Mouse (Mus musculus): ENCODE measurements at regions not wholly inside any gene's neighbourhood (a gene's known extent, or its start where the extent isn't known, plus 50 kb on each side); places are given as distances from the start of the nearest gene placed in this dataset.
A peak's percentile ranks its signal among the peaks of the same experiment; 100 is the strongest.

- WGBS, result 92% methylated on average over 11 of the region's 11 CpGs
- no peak overlapping the region for H3K4me3 ChIP-seq (replicated peaks; ENCODE audit: low read length)
- no peak overlapping the region for H3K9ac ChIP-seq
- no peaks in the 10 kb centered on the region for H3K9me3 ChIP-seq (ENCODE audit: control insufficient read depth, low read length)
- H3K27ac ChIP-seq, result no peak overlapping the region
- H3K4me1 ChIP-seq (replicated peaks; ENCODE audit: control insufficient read depth, insufficient read depth, low read length), result no peaks in the 10 kb centered on the region
- H3K36me3 ChIP-seq (replicated peaks; ENCODE audit: control insufficient read depth, insufficient read depth), result no peaks in the 10 kb centered on the region
- no peak overlapping the region for H3K4me2 ChIP-seq (replicated peaks)
- no peaks in the 10 kb centered on the region for H3K27me3 ChIP-seq (ENCODE audit: control insufficient read depth, insufficient read depth, low read length)
- DNase-seq (ENCODE audit: low spot score) (no peak), ATAC-seq (ENCODE audit: low FRiP score) (no peak)
Measured at GRCm38 (mm10) chr17:83997778-83998177, 150.0 kb upstream of the Haao start.

GRCm38 (mm10) chr17:83993028-83993427 is 145.3 kb upstream of the Haao start:
- H3K4me3 ChIP-seq (replicated peaks; ENCODE audit: low read length), result no peak overlapping the region
- no peak overlapping the region for H3K9ac ChIP-seq
- no peaks in the 10 kb centered on the region for H3K27me3 ChIP-seq (ENCODE audit: control insufficient read depth, insufficient read depth, low read length)
- no peak overlapping the region for H3K4me2 ChIP-seq (replicated peaks)
- no peaks in the 10 kb centered on the region for H3K36me3 ChIP-seq (replicated peaks; ENCODE audit: control insufficient read depth, insufficient read depth)
- H3K27ac ChIP-seq, result no peak overlapping the region
- no peaks in the 10 kb centered on the region for H3K4me1 ChIP-seq (replicated peaks; ENCODE audit: control insufficient read depth, insufficient read depth, low read length)
- no peak for ATAC-seq (ENCODE audit: low FRiP score)
- no peaks in the 10 kb centered on the region for H3K9me3 ChIP-seq (ENCODE audit: control insufficient read depth, low read length)
- DNase-seq (ENCODE audit: low spot score), result no peak
- WGBS, result 66% methylated on average over 2 of the region's 2 CpGs

GRCm38 (mm10) chr17:83990421-83991365 is 142.9 kb upstream of the Haao start:
- DNase-seq (ENCODE audit: low spot score), result no peak

GRCm38 (mm10) chr17:83988897-83989296 is 141.1 kb upstream of the Haao start:
- ATAC-seq (ENCODE audit: low FRiP score), result no peak
- 19% methylated on average over 6 of the region's 6 CpGs for WGBS
- Histone ChIP-seq H3K27me3 (ENCODE audit: control insufficient read depth, insufficient read depth, low read length) (no peaks in the 10 kb centered on the region), H3K9ac (no peak overlapping the region), H3K4me3 (replicated peaks; ENCODE audit: low read length) (no peak overlapping the region), H3K36me3 (replicated peaks; ENCODE audit: control insufficient read depth, insufficient read depth) (no peaks in the 10 kb centered on the region), H3K4me1 (replicated peaks; ENCODE audit: control insufficient read depth, insufficient read depth, low read length) (0 out of 2 replicates have a peak, but pooled peaks cover 13% of the 10 kb centered on the region), H3K9me3 (ENCODE audit: control insufficient read depth, low read length) (no peaks in the 10 kb centered on the region), H3K27ac (peak overlapping the region; percentile 23; the same call in 1 of the 2 replicates), H3K4me2 (replicated peaks) (no peak overlapping the region)
- DNase-seq (ENCODE audit: low spot score), result no peak

More at GRCm38 (mm10) chr17:83990421-83991365, 142.9 kb upstream of the Haao start:
- Histone ChIP-seq H3K9me3 (ENCODE audit: control insufficient read depth, low read length) (no peaks in the 10 kb centered on the region), H3K9ac (no peak overlapping the region), H3K36me3 (replicated peaks; ENCODE audit: control insufficient read depth, insufficient read depth) (no peaks in the 10 kb centered on the region), H3K27ac (no peak overlapping the region), H3K27me3 (ENCODE audit: control insufficient read depth, insufficient read depth, low read length) (no peaks in the 10 kb centered on the region), H3K4me3 (replicated peaks; ENCODE audit: low read length) (no peak overlapping the region), H3K4me1 (replicated peaks; ENCODE audit: control insufficient read depth, insufficient read depth, low read length) (0 out of 2 replicates have a peak, but pooled peaks cover 6% of the 10 kb centered on the region), H3K4me2 (replicated peaks) (no peak overlapping the region)
- 73% methylated on average over 13 of the region's 13 CpGs for WGBS
- ATAC-seq (ENCODE audit: low FRiP score), result no peak

- no peaks in the 10 kb centered on the region for H3K9me3 ChIP-seq (ENCODE audit: control insufficient read depth, low read length)
- DNase-seq (ENCODE audit: low spot score), result no peak
- H3K36me3 ChIP-seq (replicated peaks; ENCODE audit: control insufficient read depth, insufficient read depth), result no peaks in the 10 kb centered on the region
- H3K4me1 ChIP-seq (replicated peaks; ENCODE audit: control insufficient read depth, insufficient read depth, low read length), result 0 out of 2 replicates have a peak, but pooled peaks cover 13% of the 10 kb centered on the region
- no peak overlapping the region for H3K4me3 ChIP-seq (replicated peaks; ENCODE audit: low read length)
- no peak for ATAC-seq (ENCODE audit: low FRiP score)
- no peak overlapping the region for H3K27ac ChIP-seq
- 96% methylated on average over 5 of the region's 5 CpGs for WGBS
- no peak overlapping the region for H3K9ac ChIP-seq
- no peak overlapping the region for H3K4me2 ChIP-seq (replicated peaks)
- H3K27me3 ChIP-seq (ENCODE audit: control insufficient read depth, insufficient read depth, low read length), result no peaks in the 10 kb centered on the region
Measured at GRCm38 (mm10) chr17:83988165-83988564, 140.4 kb upstream of the Haao start.

- 91% methylated on average over 4 of the region's 4 CpGs for WGBS
Measured at GRCm38 (mm10) chr17:83987683-83988082, 139.9 kb upstream of the Haao start.

GRCm38 (mm10) chr17:83985916-83986578 is 138.3 kb upstream of the Haao start:
- no peak overlapping the region; the same call in 1 of the 2 replicates for H3K9ac ChIP-seq
- H3K4me1 ChIP-seq (replicated peaks; ENCODE audit: control insufficient read depth, insufficient read depth, low read length), result 0 out of 2 replicates have a peak, but pooled peaks cover 13% of the 10 kb centered on the region
- H3K4me2 ChIP-seq (replicated peaks), result no peak overlapping the region
- H3K36me3 ChIP-seq (replicated peaks; ENCODE audit: control insufficient read depth, insufficient read depth), result no peaks in the 10 kb centered on the region
- H3K4me3 ChIP-seq (replicated peaks; ENCODE audit: low read length), result no peak overlapping the region
- peak overlapping the region; percentile 63 for H3K27ac ChIP-seq
- WGBS, result 44% methylated on average over 15 of the region's 15 CpGs
- no peaks in the 10 kb centered on the region for H3K9me3 ChIP-seq (ENCODE audit: control insufficient read depth, low read length)
- DNase-seq (ENCODE audit: low spot score), result no peak
- ATAC-seq (ENCODE audit: low FRiP score), result peak; percentile 47; the same call in 1 of the 2 replicates
- no peaks in the 10 kb centered on the region for H3K27me3 ChIP-seq (ENCODE audit: control insufficient read depth, insufficient read depth, low read length)

More at GRCm38 (mm10) chr17:83987683-83988082, 139.9 kb upstream of the Haao start:
- no peak overlapping the region for H3K27ac ChIP-seq
- H3K9ac ChIP-seq, result no peak overlapping the region
- no peaks in the 10 kb centered on the region for H3K36me3 ChIP-seq (replicated peaks; ENCODE audit: control insufficient read depth, insufficient read depth)
- H3K27me3 ChIP-seq (ENCODE audit: control insufficient read depth, insufficient read depth, low read length), result no peaks in the 10 kb centered on the region
- H3K4me1 ChIP-seq (replicated peaks; ENCODE audit: control insufficient read depth, insufficient read depth, low read length), result 0 out of 2 replicates have a peak, but pooled peaks cover 13% of the 10 kb centered on the region
- H3K9me3 ChIP-seq (ENCODE audit: control insufficient read depth, low read length), result no peaks in the 10 kb centered on the region
- DNase-seq (ENCODE audit: low spot score), result no peak
- no peak for ATAC-seq (ENCODE audit: low FRiP score)
- no peak overlapping the region for H3K4me3 ChIP-seq (replicated peaks; ENCODE audit: low read length)
- no peak overlapping the region for H3K4me2 ChIP-seq (replicated peaks)

GRCm38 (mm10) chr17:83985333-83985790 is 137.6 kb upstream of the Haao start:
- Histone ChIP-seq H3K4me3 (replicated peaks; ENCODE audit: low read length) (no peak overlapping the region), H3K27ac (0 out of 2 replicates have a peak overlapping the region, but pooled peaks have one; percentile 39), H3K9me3 (ENCODE audit: control insufficient read depth, low read length) (no peaks in the 10 kb centered on the region), H3K9ac (no peak overlapping the region), H3K27me3 (ENCODE audit: control insufficient read depth, insufficient read depth, low read length) (no peaks in the 10 kb centered on the region), H3K4me2 (replicated peaks) (no peak overlapping the region), H3K36me3 (replicated peaks; ENCODE audit: control insufficient read depth, insufficient read depth) (no peaks in the 10 kb centered on the region), H3K4me1 (replicated peaks; ENCODE audit: control insufficient read depth, insufficient read depth, low read length) (0 out of 2 replicates have a peak, but pooled peaks cover 13% of the 10 kb centered on the region)
- no peak for ATAC-seq (ENCODE audit: low FRiP score)
- 34% methylated on average over 17 of the region's 17 CpGs for WGBS
- DNase-seq (ENCODE audit: low spot score), result no peak

GRCm38 (mm10) chr17:83983837-83984388 is 136.2 kb upstream of the Haao start:
- Histone ChIP-seq H3K27ac (peak overlapping the region; percentile 55), H3K4me2 (replicated peaks) (no peak overlapping the region), H3K9me3 (ENCODE audit: control insufficient read depth, low read length) (no peaks in the 10 kb centered on the region), H3K36me3 (replicated peaks; ENCODE audit: control insufficient read depth, insufficient read depth) (no peaks in the 10 kb centered on the region), H3K27me3 (ENCODE audit: control insufficient read depth, insufficient read depth, low read length) (no peaks in the 10 kb centered on the region), H3K4me1 (replicated peaks; ENCODE audit: control insufficient read depth, insufficient read depth, low read length) (0 out of 2 replicates have a peak, but pooled peaks cover 13% of the 10 kb centered on the region), H3K4me3 (replicated peaks; ENCODE audit: low read length) (no peak overlapping the region), H3K9ac (no peak overlapping the region)
- 89% methylated on average over 9 of the region's 9 CpGs for WGBS
- ATAC-seq (ENCODE audit: low FRiP score), result no peak
- DNase-seq (ENCODE audit: low spot score), result no peak
